Mouse (Mus musculus) forebrain, embryonic 11.5 days (tissue): ENCODE results near the gene Fam180a. TPM values are rescaled to one million over a fixed set of nuclear protein-coding genes. Genes with fewer than 3 reads are reported as not detected.

Experiments used
- ATAC-seq: fragments of 200-750 bp; cut with Nextera tagmentation; replicated peaks from 2 replicates; pipeline ENCODE4 v1.8.0; 2017; ENCODE audit warnings: moderate TSS enrichment; ENCODE audit not compliant: low FRiP score
- DNase-seq: peaks from one replicate; pipeline ENCODE4 v3.0.0-alpha.2; 2017; ENCODE audit warnings: low spot score
- H3K27ac ChIP-seq: fragments of 300-500 bp; sonication (generic); 2 replicates; pipeline ENCODE4 v1.5.1; 2014; ENCODE audit warnings: low read depth, low read length
- H3K27me3 ChIP-seq: fragments of 300-500 bp; sonication (generic); 2 replicates; pipeline ENCODE4 v1.6.1; 2014; ENCODE audit warnings: mild to moderate bottlenecking, low read length, mixed read lengths; ENCODE audit not compliant: control insufficient read depth, insufficient read depth
- H3K36me3 ChIP-seq: fragments of 300-500 bp; sonication (generic); 2 replicates; pipeline ENCODE4 v1.6.1; 2014; ENCODE audit warnings: mild to moderate bottlenecking, low read length, moderate library complexity, mixed read lengths; ENCODE audit not compliant: control insufficient read depth, insufficient read depth
- H3K4me1 ChIP-seq: fragments of 300-500 bp; sonication (generic); replicated peaks from 2 replicates; pipeline ENCODE4 v1.6.1; 2014; ENCODE audit warnings: low read length, mixed read lengths; ENCODE audit not compliant: control insufficient read depth, insufficient read depth
- H3K4me2 ChIP-seq: fragments of 300-500 bp; sonication (generic); 2 replicates; pipeline ENCODE4 v1.6.1; 2014; ENCODE audit warnings: low read depth, mild to moderate bottlenecking, low read length, moderate library complexity, mixed read lengths; ENCODE audit not compliant: severe bottlenecking
- H3K4me3 ChIP-seq: fragments of 300-500 bp; sonication (generic); 2 replicates; pipeline ENCODE4 v1.5.1; 2014; ENCODE audit warnings: low read depth, low read length
- H3K9ac ChIP-seq: fragments of 300-500 bp; sonication (generic); 2 replicates; pipeline ENCODE4 v1.6.1; 2014; ENCODE audit warnings: low read length
- H3K9me3 ChIP-seq: fragments of 300-500 bp; sonication (generic); 2 replicates; pipeline ENCODE4 v1.6.1; 2016; ENCODE audit warnings: low read length, mixed read lengths; ENCODE audit not compliant: control insufficient read depth
- WGBS: fragments of 180-500 bp; shearing (Covaris S2); extraction: QIAGEN DNeasy Blood & Tissue Kit; methylation state at CpG from one replicate; pipeline ENCODE4 v1.1.7; 2014; 5-methylcytosine and 5-hydroxymethylcytosine counted together
- polyA plus RNA-seq: library from polyadenylated mRNA; unstranded; fragments of >200 nt; fragmentation: Nextera tagmentation; extraction: Ambion mirVana; gene quantifications from 2 replicates; pipeline ENCODE4 v1.2.1, GENCODE M21; 2014

The Fam180a gene
- polyA plus RNA-seq, 1 experiment from 2014 or later = not detected

DNA sequence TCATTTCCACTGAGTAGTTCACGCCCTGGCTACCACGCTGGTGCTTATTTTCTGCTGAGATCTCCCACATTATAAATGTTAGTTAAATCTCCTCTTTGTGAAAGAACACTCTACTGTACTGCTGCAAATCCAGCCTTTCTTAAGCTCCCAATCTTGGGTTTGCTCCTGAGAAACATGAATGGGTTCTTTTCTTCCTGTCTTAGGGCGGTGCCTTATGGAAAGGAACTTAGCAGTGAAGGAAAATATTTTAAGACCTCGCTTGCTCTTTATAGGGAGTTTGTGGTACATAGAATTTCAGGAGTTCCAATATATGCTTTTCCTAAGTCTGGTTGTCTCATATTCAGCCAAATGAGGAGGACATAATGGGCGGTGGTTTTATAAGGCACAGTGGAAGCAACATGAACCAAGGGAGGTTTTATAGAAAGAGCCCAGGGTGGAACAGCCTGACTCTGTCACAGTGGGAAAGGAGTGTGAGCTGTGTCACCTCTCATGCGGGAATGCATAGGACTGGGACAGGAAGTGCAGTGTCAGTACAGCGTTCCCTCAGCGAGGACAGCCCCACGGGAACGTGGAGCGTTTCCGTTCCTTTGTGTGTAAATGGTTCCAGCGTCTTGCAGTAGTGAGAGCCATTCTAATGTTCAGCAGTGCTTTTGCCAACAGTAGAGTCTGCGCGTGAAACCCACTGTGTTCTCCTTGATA is 60.2 kb downstream of the Fam180a start:
- WGBS = 91% methylated on average over 15 of the region's 15 CpGs
- H3K36me3 ChIP-seq = no peaks in the 10 kb centered on the region; the same call in 1 of the 2 replicates
- no peak overlapping the region for H3K4me2 ChIP-seq
- ATAC-seq (no peak), DNase-seq (no peak)
- H3K4me3 ChIP-seq = no peak overlapping the region
- no peaks in the 10 kb centered on the region for H3K4me1 ChIP-seq
- H3K27ac ChIP-seq = no peak overlapping the region
- no peaks in the 10 kb centered on the region for H3K27me3 ChIP-seq
- H3K9me3 ChIP-seq = no peaks in the 10 kb centered on the region
- H3K9ac ChIP-seq = no peak overlapping the region

Other genes with a start within 250 kb of the Fam180a start
- 35.8 and 36.1 TPM in 2 replicates for gene Cnot4, start 192.4 kb downstream of the Fam180a start, polyA plus RNA-seq
- gene Nup205, start 148.7 kb downstream of the Fam180a start, polyA plus RNA-seq = 65.9 and 73.0 TPM in 2 replicates
- 0.15 and 0.32 TPM in 2 replicates for gene Slc13a4, start 18.0 kb downstream of the Fam180a start, polyA plus RNA-seq
- 156 and 166 TPM in 2 replicates for gene Mtpn, start 213.7 kb upstream of the Fam180a start, polyA plus RNA-seq